Mouse (Mus musculus): Measurements from ENCODE around the gene C2cd2l. TPM values are rescaled to one million over a fixed set of nuclear protein-coding genes. Genes with fewer than 3 reads are reported as not detected.
"Not testable (repeated sequence)": the region's sequence is repeated elsewhere in the genome, so short reads cannot be mapped to it uniquely, and the experiment has no call there.

Gene C2cd2l
- total RNA-seq (2022): 10 to 100 TPM; 42.6 to 60.5 (median 49.9) TPM

DNA sequence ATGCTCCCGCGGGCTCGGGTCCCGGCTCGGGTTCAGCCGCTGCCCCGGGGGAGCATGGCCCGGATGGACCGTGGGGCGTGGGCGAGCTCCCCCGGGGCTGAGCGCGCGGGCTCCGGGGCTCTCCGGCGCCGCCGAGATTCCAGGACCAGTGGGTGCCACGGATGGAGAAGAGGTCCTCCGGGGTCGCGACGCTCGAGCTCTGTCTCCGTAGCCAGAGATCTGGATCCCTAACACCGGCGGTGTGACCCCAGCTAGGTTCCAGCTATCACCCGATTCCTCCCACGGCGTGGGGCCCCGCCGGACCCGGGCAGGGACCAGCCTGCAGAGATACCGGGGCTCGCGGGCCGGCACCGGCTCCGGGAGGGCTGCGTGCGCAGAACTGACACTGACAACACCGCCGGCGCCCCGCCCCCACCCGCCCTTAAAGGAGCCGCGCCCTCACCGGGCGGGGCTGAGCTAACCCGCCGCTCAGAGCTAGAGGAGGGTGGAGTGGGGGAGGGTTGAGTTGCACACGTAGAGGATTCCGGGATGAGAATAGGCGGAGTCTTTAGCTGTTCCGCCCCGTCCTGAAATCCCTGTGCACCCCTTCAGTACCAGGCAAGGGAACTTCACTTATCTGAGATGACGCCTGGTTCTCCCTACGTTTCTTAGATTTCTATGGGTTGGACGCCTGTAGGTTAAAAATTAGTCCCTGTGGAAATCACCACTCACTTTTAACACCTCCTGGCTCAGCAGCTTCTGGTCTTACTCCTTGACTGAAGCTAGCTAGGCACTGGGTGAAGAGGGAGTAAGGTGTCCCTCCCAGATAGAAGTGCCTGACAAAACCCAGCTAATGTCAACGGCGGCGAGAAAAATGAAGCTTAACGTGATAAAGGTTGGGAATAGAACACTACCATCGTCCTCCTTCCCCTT lies at the start of gene C2cd2l:
Gene C2cd2l (minus strand): TSS at position 399 of the 912 bp plus-strand sequence.
- DNase-seq: peak; percentile 92

DNA sequence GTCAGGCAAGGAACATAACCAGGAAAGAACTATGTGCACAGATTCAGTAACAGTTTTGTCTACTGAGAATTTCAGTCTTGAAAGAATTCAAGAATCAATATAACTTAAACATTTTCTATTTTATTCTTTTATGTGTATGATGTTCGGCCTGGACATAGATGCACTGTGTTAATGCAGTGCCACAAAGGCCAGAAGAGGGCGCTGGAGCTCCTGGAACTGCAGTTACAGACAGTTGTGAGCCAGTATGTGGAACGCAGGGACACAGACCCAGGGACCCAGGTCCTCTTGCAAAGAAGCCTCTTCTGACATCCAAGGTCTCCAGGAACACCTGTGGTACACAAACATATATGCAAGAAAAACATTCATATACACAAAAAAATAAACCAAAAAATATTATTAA lies 44.4 kb upstream of the C2cd2l start:
- DNase-seq: no peak

DNA sequence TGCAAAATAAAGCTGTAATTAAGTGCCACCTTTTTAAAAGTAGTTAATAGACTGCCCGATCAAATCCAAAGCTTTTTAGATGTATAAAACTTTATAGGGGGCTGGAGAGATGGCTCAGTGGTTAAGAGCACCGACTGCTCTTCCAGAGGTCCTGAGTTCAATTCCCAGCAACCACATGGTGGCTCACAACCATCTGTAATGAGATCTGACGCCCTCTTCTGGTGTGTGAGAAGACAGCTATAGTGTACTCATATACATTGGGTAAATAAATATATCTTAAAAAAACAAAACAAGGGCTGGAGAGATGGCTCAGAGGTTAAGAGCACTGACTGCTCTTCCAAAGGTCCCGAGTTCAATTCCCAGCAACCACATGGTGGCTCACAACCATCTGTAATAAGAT lies 41.8 kb upstream of the C2cd2l start:
- not testable (repeated sequence) for DNase-seq

DNA sequence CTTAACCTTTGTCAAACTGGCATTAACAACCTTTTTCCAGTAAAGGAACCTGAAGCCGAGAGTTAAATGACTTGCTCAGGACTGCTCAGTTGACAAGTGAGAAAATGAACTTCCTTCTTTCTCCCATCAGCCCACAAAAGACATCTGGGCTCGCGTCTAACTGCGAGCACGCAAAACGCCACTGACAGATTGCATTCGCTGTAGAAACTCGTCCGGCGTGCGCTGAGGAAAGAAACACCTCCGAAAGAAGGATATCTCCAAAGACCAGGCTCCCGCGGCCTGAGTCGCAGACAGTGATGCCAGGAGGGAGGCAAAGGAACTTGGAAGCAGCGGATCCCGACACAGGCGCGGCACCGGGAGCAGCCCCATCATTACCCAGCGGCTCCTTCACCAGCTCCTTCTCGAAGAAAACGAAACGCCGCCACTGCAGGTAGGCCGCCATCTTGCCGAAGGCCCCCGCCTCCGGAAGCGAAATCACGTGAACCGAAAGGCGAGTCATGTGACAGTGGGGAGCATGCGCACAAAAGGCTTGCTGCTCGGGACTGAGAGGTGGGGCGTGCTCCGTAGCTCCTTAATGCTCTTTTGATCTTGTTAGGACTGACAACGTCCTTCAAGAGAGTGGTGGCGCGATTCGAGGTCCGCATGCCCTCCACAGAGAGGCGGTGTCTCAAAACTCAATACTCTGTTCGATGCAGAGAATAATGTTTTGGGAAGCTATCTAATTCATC lies 41.3 kb upstream of the C2cd2l start, which contains the start of gene Vps11:
Gene Vps11 (minus strand): TSS at position 481 of the 728 bp plus-strand sequence.
- peak; percentile 94 for DNase-seq

DNA sequence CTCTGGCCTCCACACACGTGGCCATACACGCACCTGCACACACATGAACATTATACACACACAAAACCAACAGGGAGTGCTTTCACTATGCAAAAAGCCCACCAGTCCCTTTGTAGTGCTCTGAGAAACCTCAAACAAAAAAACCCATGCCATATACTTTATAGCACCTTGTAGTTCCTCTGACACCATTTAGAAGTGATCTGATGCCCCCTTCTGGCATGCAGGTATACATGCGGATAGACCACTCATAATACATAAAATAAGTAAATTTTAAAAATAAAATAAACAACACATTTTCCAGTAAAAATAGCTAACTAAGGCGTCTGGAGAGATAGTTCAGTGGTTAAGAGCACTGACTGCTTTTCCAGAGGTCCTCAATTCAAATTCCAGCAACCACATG lies 37.1 kb upstream of the C2cd2l start:
- no peak for DNase-seq

DNA sequence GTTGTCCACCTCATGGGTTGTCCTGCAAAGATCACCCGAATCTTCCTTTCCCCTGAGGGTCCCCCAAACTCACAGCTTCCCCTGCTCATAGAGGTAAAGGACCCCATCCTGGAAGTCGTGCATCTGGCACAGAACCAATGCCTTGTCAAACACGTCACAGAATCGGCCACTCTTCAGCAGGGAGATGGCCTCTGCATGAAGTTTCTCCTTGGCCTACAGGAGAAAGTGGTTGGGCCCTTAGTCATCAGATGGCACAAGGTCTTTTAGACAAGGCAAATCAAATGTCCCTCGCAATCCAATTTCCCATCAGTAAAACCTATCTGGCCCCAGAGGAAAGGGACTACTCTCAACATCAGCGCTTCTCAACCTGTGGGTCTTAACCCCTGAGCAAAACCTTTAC lies 33.1 kb upstream of the C2cd2l start:
- peak; percentile 68 for DNase-seq

DNA sequence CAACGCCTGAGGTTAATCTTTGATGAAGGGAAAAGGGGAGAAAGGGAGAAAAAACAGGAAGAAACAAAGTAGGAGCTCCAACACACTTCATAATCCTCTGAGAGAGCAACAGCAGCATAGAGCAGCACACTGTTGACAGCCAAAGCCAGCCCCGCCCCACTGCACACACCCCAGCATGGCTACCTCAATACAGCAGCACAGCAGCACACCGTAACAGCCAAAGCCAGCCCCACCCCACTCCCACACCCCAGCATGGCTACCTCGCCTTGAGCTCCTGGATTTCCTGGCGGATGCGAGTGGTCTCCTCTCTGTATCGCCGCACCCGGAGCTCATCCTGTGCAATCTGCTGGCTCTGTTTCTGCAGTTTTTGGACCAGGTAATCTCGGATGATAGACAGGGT lies 32.3 kb upstream of the C2cd2l start:
- no peak for DNase-seq

DNA sequence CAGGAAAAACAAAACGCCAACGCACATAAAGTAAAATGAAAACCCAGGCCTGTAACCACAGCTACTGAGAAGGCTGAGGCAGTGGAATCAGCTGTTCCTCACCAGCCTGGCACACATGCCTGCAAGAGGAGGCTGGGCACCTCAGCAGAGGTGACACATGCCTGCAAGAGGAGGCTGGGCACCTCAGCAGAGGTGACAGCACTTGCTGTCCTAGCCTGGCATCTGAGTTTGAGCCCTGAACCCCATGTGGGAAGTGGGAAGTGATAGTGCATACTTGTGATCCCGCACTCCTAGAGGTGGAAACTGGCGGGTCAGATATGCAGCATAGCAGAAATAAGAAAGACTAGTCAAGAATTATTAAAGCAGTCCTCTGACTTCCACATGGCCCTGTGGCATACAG lies 31.3 kb upstream of the C2cd2l start:
- no peak for DNase-seq

DNA sequence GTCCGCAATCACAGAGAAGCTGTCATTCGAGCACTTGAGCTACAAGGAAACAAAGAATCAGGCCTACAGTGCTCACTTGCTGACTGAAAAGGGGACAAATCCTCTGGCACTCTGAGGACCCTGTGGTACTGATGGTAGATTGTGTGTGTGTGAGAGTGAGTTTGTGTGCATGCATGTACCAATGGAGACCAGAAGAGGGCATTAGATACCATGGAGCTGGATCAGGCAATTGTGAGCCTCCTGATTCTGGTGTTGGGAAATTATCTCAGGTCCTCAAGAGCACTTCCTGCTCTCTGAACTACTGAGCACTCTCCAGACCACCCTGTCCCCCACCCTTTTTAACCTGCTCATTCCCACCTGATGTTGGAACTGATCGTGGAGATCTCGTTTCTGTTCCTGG lies 28.5 kb upstream of the C2cd2l start:
- no peak for DNase-seq

DNA sequence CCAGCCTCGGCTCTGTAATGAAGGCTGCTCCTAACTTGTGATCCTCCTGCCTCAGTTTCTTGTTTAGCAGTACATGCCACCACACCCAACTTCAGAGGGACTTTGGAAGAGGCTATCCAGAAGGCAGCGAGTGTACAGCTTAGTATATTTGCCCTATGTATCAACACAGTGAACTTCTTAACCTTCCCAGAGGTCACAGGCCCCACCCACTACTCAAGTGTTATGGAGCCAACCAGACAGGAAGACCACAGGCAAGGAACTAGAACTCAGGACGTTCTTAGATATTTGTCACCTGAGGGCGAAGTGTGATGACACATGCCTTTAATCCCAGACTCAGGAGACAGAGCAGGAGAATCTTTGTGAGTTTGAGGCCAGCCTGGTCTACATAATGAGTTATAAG lies 27.5 kb upstream of the C2cd2l start:
- no peak for DNase-seq

DNA sequence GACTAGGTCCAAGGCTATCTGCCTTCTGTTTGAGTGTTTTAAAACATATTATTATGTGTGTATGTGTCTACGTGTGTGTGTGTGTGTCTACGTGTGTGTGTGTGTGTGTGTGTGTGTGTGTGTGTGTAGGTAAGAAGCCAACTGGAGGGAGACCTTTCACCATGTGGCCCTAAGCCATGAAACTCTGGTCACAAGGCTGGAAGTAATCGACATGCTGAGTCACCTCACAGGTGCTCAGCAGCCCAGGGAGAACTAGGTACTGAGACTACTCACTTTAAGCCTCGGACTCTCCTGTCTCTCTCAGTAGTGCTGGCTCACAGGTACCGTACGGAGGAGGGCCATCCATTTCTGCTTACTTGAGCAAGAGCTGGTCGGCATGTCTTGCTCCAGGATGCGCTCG lies 27.1 kb upstream of the C2cd2l start:
- DNase-seq: no peak

DNA sequence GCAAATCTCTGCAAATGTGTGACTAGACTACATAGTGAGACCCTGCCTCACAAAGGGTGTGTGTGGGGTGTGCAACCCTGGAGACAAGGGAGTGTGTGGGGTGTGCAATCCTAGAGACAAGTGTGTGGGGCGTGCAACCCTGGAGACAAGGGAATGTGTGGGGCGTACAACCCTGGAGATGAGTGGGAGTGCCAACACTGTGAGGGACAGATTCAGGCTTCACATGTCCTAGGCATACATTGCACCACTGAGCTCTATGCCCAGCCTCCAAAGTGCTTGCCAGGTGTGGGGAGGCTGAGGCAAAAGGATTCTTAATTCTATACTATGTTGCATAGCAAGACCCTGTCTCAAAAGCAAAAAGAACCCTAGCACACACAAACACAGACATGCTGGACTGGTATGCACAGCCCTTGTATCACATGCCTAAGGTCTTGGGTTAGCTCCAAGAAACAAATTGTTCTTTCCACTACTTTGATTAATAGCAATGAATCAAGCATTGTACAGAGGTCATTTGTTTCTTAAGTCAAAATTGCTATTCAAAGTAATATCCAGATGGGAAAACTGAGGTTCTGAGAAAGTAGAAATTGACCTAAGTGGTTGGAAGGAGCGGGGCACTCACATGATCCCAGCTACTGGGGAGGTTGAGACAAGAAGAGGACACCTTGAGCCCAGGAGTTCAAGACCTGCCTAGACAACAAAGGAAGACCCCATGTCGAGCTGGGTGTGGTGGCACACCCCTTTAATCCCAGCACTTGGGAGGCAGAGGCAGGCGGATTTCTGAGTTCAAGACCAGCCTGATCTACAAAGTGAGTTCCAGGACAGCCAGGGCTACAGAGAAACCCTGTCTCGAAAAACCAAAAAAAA lies 25.7 kb upstream of the C2cd2l start:
- DNase-seq: no peak

DNA sequence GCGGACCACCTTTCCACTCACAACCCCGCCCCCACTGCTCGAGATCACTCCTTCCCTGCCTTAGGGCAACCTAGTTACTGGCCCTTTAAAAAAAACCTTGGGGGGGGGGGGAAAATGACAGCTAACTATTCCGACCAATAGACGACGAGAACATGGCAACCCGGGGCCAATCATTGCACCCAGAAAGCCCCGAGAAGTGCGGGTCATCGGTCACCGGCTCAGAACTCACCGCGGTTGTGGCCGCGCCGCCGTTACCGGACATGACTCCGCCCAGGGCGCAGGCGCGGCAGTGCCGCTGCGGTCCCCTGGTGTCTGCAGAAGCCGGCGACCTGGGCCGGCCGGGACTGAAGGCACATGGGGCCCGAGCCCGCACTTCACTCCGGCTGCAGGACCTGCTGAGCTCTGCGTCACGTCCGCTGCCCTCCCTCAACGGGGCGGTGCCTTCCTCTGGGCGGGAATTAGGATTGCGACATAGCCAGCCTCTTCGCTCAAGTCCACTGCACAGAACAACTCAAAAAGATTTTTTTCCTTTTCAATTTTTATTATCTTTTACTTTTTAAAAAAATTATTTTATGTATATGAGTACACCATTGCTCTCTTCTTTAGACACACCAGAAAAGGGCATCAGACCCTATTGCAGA lies 23.8 kb upstream of the C2cd2l start, which contains the start of gene Hmbs:
Gene Hmbs (minus strand): TSS at position 448 of the 641 bp plus-strand sequence.
- DNase-seq: peak; percentile 90

DNA sequence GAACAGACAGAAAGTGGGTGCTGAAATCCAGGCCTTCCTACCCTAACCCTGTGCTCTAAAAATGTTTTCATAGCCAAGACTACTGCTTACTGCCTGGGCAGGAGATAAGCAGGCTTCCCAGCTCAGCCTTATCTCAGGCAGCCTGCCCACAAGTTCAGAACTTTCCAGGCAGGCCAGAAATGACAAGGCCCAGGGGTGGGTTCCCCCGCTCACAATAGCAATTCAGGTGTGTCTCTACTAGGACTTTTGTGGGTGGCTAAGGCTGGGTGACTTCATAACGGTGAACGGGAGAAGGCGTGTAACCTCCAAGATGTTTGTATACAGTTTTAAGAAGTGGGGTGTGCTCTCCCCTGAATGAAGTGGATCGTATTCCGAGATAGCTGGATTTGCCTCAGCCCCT lies 23.2 kb upstream of the C2cd2l start:
- DNase-seq: no peak

DNA sequence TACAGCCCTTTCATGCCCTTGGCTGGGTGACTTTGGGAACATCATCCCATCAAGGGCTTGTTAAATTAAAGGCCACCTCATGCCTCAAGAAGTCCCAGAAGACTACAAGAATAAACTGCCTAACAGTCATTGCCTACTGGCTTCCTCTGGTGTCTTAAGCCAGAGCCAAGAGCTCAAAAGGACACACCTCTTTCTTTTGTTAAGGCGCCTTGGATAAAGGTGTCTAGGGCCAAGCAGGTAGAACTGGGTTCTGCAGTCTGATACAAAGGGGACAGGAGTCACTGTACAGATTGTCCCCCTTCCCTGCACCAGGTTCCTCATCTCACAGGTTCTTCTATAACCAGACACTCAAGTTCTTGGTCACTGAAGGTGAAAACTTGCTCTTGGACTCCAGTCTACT lies 22.5 kb upstream of the C2cd2l start:
- no peak for DNase-seq

DNA sequence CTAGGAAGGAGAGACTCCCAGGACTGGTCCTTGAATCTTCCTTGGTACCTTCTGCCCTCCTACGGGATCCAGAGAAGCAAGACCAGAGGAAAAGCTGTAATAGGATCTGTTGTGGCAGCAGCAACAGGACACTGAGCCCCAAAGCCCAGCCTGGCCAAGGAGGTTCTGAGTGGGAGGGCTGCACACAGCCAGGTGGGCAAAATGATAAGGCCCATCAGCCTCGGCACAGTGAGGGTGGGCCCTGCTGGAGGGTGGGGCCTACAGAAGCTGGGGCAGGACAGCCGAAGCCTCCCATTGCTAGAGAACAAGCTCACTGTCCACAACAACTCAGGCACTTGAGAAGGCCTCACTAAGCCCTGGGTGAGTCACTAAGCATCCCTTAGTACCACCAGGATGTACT lies 22.1 kb upstream of the C2cd2l start:
- DNase-seq: no peak

DNA sequence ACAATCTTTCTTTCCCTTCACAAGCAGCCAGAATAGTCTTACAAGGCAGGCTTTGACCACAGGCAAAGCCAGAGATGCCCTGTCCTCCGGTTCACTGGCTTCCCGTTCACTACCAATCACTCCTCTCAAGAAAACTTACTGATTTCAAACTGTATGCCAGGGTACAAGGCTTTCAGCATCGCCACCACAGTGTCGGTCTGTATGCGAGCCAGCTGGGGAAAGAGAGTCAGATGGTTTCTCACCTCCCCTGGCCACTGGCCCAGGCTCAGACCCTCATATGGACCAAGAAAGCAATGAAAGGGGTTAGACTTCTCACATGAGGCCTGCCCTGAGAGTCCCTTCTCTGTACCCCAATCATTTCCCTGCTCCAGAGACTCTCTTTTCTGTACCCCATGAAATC lies 21.4 kb upstream of the C2cd2l start:
- no peak for DNase-seq

DNA sequence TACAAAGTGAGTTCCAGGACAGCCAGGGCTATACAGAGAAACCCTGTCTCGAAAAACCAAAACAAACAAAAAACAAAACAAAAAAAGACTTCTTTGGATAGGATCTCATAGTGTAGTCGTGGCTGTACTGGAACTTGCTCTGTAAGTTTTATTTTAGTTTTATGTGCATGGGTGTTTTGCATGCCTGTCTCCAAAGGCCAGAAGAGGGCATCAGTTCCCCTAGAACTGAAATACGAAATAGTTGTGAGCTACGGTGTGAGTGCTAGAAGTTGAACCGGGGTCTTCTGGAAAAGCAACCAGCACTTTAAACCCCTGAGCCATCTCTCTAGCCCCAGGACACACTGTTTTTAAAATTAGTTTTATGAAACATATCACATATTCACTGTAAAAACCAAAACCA lies 18.5 kb upstream of the C2cd2l start:
- DNase-seq: no peak

DNA sequence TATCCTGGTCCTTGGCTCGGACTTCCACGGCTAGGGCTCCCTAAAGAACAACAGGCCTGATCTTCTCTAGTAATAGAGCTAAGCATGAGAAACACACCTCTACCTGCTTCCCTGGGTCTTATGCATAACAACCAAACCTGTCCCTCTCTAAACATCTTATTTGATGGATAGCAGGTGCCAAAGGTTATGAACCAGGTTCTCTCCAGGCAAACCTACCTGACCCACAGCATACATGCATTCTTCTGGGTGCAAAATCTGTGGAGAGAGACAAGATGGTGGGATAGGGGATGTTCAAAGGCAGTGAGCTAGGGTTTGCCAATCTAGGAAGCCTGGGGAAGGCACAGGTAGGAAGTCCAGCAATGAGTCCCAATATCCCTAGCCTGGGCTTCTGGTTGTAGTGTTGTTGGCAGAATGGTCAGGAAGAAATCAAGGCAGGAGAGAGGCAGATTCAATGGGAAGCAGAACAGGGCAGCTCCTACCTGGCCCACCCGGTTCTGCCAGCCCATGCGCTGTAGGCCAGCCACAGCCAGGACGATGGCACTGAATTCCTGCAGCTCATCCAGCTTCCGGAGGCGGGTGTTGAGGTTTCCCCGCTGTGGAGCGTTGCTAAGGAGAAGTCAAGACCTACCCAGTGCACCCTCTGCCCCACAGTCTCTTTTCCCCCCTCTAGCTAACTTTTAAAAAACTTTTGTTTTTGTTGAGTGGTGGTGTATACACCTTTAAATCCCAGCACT lies 17.5 kb upstream of the C2cd2l start:
- no peak for DNase-seq

DNA sequence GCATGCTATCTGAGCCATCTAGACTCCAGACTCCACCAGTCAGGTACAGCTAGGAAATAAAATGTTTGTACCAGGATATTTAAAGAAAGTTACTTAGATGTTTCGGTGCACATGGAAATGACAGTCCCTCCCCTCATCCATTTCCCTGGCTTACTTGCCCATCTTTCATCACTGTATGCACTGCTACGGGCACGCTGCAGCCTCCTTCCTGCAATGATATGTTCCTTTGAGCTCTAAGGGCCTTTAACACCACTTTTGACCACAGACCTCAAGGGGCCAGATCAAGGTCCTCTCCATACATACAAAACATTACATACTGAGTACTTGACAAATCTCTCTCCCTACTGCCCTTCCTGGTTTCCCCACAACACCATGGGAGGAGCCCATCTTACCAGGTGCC lies 16.9 kb upstream of the C2cd2l start:
- DNase-seq: no peak

DNA sequence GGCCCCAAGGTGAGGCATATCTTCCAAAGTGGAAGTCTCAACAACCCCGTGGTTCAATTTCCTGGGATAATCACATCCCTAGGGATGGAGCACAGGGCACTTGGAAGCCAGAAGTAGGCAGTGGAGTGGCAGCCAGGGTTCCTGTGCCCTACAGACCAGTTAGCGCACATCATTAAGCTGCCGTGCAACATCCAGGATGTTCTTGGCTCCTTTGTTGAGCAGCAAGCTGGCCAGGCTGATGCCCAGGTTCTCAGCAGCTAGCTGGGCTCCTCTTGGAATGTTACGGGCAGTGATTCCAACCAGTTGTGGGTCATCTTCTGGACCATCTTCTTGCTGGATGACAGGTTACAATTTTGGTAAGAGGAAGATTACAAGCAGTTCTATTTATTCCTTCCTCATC lies 16.4 kb upstream of the C2cd2l start:
- DNase-seq: not testable (repeated sequence)

DNA sequence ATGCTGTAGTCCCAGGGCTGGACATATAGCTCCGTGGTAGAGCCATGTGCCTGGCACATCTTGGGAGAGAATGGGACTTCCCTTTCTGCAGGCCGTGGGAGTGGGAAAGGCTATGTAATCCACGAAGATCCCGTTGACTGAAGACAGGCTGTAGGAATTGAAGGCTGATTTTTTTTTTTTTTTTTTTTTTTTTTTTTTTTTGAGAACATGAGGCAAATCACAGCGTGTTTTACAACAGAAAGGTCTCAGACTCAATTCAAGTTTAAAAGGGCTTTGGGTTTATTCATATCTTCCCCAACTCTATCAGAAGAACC lies 16.0 kb upstream of the C2cd2l start:
- DNase-seq: no peak
